Mouse (Mus musculus) spleen, adult 12 weeks (tissue): ENCODE measurements around the gene Med15.
"Not testable (repeated sequence)": the region's sequence is repeated elsewhere in the genome, so short reads cannot be mapped to it uniquely, and the experiment has no call there.

Source experiments
- DNase-seq: peaks from one replicate; pipeline ENCODE4 v3.0.0; 2022; ENCODE audit warnings: low spot score

Gene Med15

DNA sequence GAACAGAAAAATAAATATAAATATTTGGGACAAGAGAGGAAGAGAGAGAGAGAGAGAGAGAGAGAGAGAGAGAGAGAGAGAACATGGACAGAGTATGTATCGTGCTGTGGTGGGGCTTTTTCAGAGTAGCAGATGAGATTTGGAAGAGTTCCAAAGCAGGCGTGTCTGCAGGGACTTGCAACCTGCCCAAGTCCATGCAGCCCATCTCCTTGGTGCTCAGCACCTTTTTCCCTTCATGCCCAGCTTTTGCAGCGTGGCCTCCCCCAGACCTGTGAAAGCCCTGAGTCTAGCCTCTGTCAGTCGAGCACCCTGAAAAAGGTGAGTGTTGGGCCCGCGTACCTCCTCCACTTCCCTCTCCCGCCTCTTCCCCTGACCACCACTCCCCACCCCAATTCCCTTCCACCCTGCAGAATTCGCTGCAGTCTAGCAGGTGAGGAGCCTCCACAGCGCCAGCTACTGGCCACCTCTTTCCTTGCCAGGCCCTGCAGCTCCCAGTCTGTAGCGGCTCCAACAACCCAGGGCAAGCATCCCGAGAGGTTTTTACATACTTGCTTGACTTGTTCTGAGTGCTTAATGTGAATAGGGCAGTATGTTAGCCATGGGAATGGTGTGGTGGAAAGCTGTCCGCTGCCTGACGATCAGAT, 114.6 kb downstream of the Med15 start:
- peak; percentile 61 for DNase-seq

DNA sequence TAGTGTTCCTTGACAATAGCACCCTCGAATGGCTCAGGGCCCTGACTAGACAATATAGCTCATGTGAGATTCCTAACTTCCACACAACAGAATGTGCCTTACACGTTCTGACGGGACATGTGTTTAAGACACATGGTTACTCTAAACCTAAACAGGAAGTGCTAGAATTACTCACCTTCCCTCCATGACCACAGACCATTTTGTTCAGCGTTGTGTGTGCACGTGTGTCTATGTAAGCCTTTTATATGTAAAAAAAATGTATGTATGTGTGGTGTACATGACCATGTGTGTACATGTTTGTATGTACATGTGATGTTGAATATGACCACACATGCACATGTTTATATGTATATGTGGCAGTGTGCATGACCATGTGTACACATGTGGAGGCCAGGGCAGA, 116.5 kb downstream of the Med15 start:
- no peak for DNase-seq

DNA sequence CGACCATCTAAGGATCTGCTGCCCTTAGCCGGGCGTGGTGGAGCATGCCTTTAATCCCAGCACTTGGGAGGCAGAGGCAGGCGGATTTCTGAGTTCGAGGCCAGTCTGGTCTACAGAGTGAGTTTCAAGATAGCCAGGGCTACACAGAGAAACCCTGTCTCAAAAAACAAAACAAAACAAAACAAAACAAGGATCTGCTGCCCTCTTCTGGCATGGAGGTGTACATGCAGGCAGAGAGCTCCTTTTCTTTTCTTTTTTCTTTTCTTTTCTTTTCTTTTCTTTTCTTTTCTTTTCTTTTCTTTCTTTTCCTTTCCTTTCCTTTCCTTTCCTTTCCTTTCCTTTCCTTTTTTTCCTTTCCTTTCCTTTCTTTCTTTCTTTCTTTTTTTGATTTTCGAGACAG, 118.0 kb downstream of the Med15 start:
- not testable (repeated sequence) for DNase-seq

DNA sequence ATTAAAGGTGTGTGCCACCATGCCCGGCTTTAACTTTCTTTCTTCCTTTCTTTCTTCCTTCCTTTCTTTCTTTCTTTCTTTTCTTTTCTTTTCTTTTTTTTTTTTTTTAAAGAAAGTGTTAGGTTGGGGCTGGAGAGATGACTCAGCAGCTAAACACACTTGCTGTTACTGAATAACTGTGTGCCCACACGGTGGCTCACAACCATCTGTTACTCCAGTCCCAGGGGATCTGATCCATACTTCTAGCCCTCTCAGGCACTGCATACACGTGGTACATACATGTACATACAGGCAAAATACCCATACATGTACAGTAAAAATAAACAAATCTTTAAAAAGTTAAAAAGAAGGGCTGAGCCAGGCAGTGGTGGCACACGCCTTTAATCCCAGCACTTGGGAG, 121.3 kb downstream of the Med15 start:
- DNase-seq, result no peak

DNA sequence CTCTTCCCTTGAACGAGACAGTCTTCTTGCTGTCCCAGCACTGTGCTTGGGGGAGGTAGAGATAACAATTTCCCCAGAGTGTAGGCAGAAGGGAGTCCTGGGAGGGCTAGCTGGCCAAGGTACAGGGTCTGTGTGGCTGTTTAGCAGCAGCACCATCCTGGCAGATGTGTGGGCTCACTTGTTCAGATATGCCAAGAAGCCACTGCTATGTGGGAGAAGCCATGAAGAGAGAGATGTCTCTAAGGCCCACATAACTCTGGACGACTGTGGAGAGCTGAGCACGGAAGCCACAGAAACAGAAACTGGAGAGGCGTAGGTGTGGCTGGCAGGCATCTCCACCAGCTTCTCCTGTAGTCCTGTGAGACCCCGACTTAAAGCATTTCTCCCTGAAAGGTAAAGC, 127.0 kb downstream of the Med15 start:
- no peak for DNase-seq

DNA sequence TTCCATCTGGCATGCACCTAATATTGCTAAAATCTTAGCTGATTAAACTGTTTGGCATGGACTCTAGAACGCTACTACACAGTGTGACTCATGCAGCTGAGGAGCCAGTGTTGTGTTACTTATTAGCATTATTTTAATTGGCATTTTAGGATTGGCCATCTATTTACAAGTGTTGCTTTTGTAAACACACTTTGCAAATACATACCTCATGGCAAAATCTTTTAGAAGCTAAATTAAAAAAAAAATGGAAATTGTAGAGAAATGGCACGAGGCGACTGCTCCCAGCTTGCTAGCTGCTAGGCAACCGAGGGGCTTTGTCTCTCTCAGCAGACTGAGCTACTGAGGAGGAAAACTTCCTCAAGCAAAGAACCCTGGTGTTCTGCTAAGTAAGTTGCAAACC, 127.8 kb downstream of the Med15 start:
- DNase-seq, result no peak
